9 mouse cellular contexts compared by ENCODE assay signal in the genomic region with DNA sequence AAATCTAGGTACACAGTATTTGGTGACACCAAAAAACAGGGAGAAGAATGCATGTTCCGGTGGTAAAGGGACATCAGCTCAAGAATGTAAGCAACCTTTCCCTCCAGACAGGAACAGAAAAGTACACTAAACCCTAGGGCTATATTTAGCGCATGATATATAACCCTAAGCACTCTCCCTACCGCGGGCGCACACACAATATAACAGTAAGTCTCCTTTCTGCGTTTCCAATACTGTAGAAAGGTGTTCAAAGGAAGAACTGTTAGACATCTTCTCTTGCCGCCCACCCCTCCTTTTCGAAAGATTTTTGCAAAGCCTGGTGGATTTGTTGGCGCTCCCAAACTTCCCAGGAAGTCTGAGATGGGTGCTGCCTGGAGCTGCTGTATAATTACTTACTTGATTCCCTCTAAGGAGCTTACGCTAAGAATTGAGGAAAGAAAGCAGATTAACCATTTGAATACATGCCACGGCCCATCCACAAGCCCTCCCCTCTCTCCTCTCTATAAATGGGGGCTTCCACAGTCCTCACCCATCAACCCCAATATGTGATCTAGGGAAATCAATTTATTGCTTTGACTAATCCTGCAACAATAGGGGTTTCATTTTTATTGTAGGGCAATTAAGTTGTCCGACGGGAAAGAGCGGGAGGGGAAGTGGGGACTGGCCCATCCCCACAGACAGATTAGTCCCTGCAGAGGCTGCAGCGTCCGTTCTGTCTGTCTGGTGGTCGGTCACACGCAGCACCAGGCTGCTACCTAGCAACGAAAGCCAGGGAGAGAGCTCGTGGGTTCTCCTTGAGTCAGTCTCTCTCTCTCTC. TPM values are rescaled to one million over a fixed set of nuclear protein-coding genes. Genes with fewer than 3 reads are reported as not detected.
DNase-seq lines count a peak whose midpoint lies in the region; ATAC-seq lines count a peak whose summit lies in the region.
"Had no signal": no experiment of that assay in that cellular context is flagged by ENCODE, and none has a peak within 500 bp of the region (broad histone marks: within the 10 kb centered on the region; RNA-seq: fewer than 3 reads in every experiment).

No protein-coding gene starts in this region.

- H3K9me3 ChIP-seq in kidney, embryonic 14.5 days (ENCODE audit: control insufficient read depth, low read length) = no peaks in the 10 kb centered on the region
- no peaks in the 10 kb centered on the region for H3K9me3 ChIP-seq in embryonic facial prominence, embryonic 14.5 days (ENCODE audit: control insufficient read depth, low read length)
- H3K9me3 ChIP-seq in intestine, embryonic 15.5 days = no peaks in the 10 kb centered on the region
- no peaks in the 10 kb centered on the region for H3K9me3 ChIP-seq in neural tube, embryonic 14.5 days (ENCODE audit: control insufficient read depth, low read length)

- H3K4me2 ChIP-seq in kidney, embryonic 14.5 days (replicated peaks; ENCODE audit: low read depth, low read length) = peak overlapping the region; percentile 97
- H3K4me2 ChIP-seq in embryonic facial prominence, embryonic 14.5 days (ENCODE audit: low read depth, low read length) = peak overlapping the region; percentile 100
- H3K4me2 ChIP-seq in intestine, embryonic 15.5 days (replicated peaks) = peak overlapping the region; percentile 100
- H3K4me2 ChIP-seq in neural tube, embryonic 14.5 days (ENCODE audit: low read depth, low read length) = peak overlapping the region; percentile 85; the same call in 1 of the 2 replicates

- DNase-seq in kidney, adult 18-20 months = no peak
- peak; percentile 23 for DNase-seq in embryonic facial prominence, embryonic 14.5 days (ENCODE audit: low spot score)
- no peak for DNase-seq in spleen, postnatal 36 days (ENCODE audit: low spot score in 2 of 2)
- DNase-seq: kidney, postnatal 25 days had no signal

- ATAC-seq in kidney, embryonic 14.5 days (ENCODE audit: low FRiP score, low TSS enrichment) = no peak
- ATAC-seq in embryonic facial prominence, embryonic 14.5 days (ENCODE audit: low read depth) = no peak
- ATAC-seq in intestine, embryonic 15.5 days = 0 out of 2 replicates have a peak, but pooled peaks have one; percentile 24
- no peak for ATAC-seq in neural tube, embryonic 14.5 days (ENCODE audit: low read depth)
- no peak for ATAC-seq in cerebellum, adult (ENCODE audit: insufficient number of reproducible peaks, low FRiP score, low TSS enrichment)
- no peak for ATAC-seq in erythroblast, adult 5-6 weeks (replicated peaks; ENCODE audit: low FRiP score, poor library complexity, severe bottlenecking)

- no peak overlapping the region for H3K27ac ChIP-seq in kidney, embryonic 14.5 days (ENCODE audit: low read depth, low read length)
- no peak overlapping the region for H3K27ac ChIP-seq in embryonic facial prominence, embryonic 14.5 days (replicated peaks; ENCODE audit: low read depth, low read length)
- H3K27ac ChIP-seq in intestine, embryonic 15.5 days = no peak overlapping the region
- H3K27ac ChIP-seq in neural tube, embryonic 14.5 days (ENCODE audit: low read depth, low read length) = no peak overlapping the region

- WGBS in kidney, embryonic 14.5 days = 3% methylated on average over 20 of the region's 20 CpGs
- 4% methylated on average over 20 of the region's 20 CpGs for WGBS in embryonic facial prominence, embryonic 14.5 days
- WGBS in intestine, embryonic 15.5 days = 3% methylated on average over 20 of the region's 20 CpGs
- 3% methylated on average over 20 of the region's 20 CpGs for WGBS in neural tube, embryonic 14.5 days

- no peak overlapping the region; the same call in 1 of the 2 replicates for H3K9ac ChIP-seq in kidney, embryonic 14.5 days (ENCODE audit: low read depth, low read length)
- H3K9ac ChIP-seq in embryonic facial prominence, embryonic 14.5 days (ENCODE audit: low read depth, low read length) = no peak overlapping the region
- H3K9ac ChIP-seq in intestine, embryonic 15.5 days = no peak overlapping the region
- no peak overlapping the region for H3K9ac ChIP-seq in neural tube, embryonic 14.5 days (replicated peaks; ENCODE audit: low read depth, low read length)

- peaks cover 41% of the 10 kb centered on the region for H3K27me3 ChIP-seq in kidney, embryonic 14.5 days (ENCODE audit: control insufficient read depth, insufficient read depth, low read length)
- H3K27me3 ChIP-seq in embryonic facial prominence, embryonic 14.5 days (replicated peaks; ENCODE audit: control insufficient read depth, insufficient read depth, low read length) = peaks cover 69% of the 10 kb centered on the region
- peaks cover 38% of the 10 kb centered on the region for H3K27me3 ChIP-seq in intestine, embryonic 15.5 days (replicated peaks)
- peaks cover 12% of the 10 kb centered on the region; the same call in 1 of the 2 replicates for H3K27me3 ChIP-seq in neural tube, embryonic 14.5 days (ENCODE audit: control insufficient read depth, insufficient read depth, low read length)

- peaks cover 7% of the 10 kb centered on the region; the same call in 1 of the 2 replicates for H3K4me1 ChIP-seq in kidney, embryonic 14.5 days (ENCODE audit: control insufficient read depth, insufficient read depth, low read length)
- peaks cover 10% of the 10 kb centered on the region; the same call in 1 of the 2 replicates for H3K4me1 ChIP-seq in embryonic facial prominence, embryonic 14.5 days (ENCODE audit: control insufficient read depth, insufficient read depth, low read length)
- peaks cover 18% of the 10 kb centered on the region for H3K4me1 ChIP-seq in intestine, embryonic 15.5 days (replicated peaks)
- peaks cover 17% of the 10 kb centered on the region; the same call in 1 of the 2 replicates for H3K4me1 ChIP-seq in neural tube, embryonic 14.5 days (ENCODE audit: control insufficient read depth, insufficient read depth, low read length)

- H3K36me3 ChIP-seq in kidney, embryonic 14.5 days (ENCODE audit: control insufficient read depth, insufficient read depth, low read length) = no peaks in the 10 kb centered on the region
- H3K36me3 ChIP-seq in embryonic facial prominence, embryonic 14.5 days (ENCODE audit: control insufficient read depth, insufficient read depth, low read length) = no peaks in the 10 kb centered on the region
- no peaks in the 10 kb centered on the region for H3K36me3 ChIP-seq in intestine, embryonic 15.5 days
- no peaks in the 10 kb centered on the region for H3K36me3 ChIP-seq in neural tube, embryonic 14.5 days (ENCODE audit: control insufficient read depth, insufficient read depth, low read length)

- H3K4me3 ChIP-seq in kidney, embryonic 14.5 days (ENCODE audit: low read length) = peak overlapping the region; percentile 71
- peak overlapping the region; percentile 67 for H3K4me3 ChIP-seq in embryonic facial prominence, embryonic 14.5 days (ENCODE audit: low read depth, low read length)
- H3K4me3 ChIP-seq in intestine, embryonic 15.5 days (replicated peaks) = peak overlapping the region; percentile 22
- peak overlapping the region; percentile 54; the same call in 1 of the 2 replicates for H3K4me3 ChIP-seq in neural tube, embryonic 14.5 days (ENCODE audit: low read depth, low read length)

RNA-seq across cellular contexts. Expression of a gene that starts 1.5 kb away (rescaled TPM):
- 5.6 and 13.8 TPM in 2 replicates for polyA plus RNA-seq in kidney, embryonic 14.5 days (2014; fragmentation: Nextera tagmentation; extraction: Ambion mirVana)
- polyA plus RNA-seq in embryonic facial prominence, embryonic 14.5 days (2014; fragmentation: Nextera tagmentation; extraction: Ambion mirVana) = 0.63 and 1.3 TPM in 2 replicates
- polyA plus RNA-seq in intestine, embryonic 15.5 days (2015; fragmentation: Nextera tagmentation; extraction: Ambion mirVana) = 2.1 and 2.3 TPM in 2 replicates
- 0.90 and 1.8 TPM in 2 replicates for polyA plus RNA-seq in neural tube, embryonic 14.5 days (2014; fragmentation: Nextera tagmentation; extraction: Ambion mirVana)
- total RNA-seq in erythroblast, adult 5-6 weeks (2015; ENCODE audit: low replicate concordance) = not detected in 2 replicates
- total RNA-seq in erythroblast, adult 5-6 weeks (2017; ENCODE audit: low replicate concordance) = not detected in 2 replicates
